Mouse (Mus musculus): ENCODE measurements at regions not wholly inside any gene's neighbourhood (a gene's known extent, or its start where the extent isn't known, plus 50 kb on each side); places are given as distances from the start of the nearest gene placed in this dataset.

- ATAC-seq (replicated peaks; ENCODE audit: poor library complexity, severe bottlenecking), result no peak
Observed at GRCm38 (mm10) chr3:61247344-61247743, 114.1 kb upstream of the Rap2b start.

GRCm38 (mm10) chr3:61255232-61255631 lies 106.2 kb upstream of the Rap2b start:
- ATAC-seq (replicated peaks; ENCODE audit: poor library complexity, severe bottlenecking), result no peak

DNA sequence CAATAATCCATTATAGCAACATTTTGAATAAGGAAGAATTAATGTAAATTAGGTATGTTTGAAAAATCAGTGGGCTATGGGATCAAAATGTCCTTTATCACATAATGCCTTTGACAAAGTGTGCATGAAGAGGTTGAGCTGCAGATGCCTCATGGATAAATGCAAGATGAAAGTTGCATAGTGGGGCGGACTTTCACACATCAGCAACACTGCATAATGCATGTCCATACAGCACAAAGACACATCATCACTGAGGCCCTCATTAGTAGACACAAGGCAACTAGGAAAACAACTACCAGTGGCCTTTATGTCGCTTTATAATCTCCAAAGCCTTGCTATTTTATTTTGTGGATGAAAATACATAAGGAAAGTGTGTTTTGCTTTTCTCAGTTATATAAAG lies 105.8 kb upstream of the Rap2b start:
- ATAC-seq (replicated peaks; ENCODE audit: poor library complexity, severe bottlenecking), result no peak

DNA sequence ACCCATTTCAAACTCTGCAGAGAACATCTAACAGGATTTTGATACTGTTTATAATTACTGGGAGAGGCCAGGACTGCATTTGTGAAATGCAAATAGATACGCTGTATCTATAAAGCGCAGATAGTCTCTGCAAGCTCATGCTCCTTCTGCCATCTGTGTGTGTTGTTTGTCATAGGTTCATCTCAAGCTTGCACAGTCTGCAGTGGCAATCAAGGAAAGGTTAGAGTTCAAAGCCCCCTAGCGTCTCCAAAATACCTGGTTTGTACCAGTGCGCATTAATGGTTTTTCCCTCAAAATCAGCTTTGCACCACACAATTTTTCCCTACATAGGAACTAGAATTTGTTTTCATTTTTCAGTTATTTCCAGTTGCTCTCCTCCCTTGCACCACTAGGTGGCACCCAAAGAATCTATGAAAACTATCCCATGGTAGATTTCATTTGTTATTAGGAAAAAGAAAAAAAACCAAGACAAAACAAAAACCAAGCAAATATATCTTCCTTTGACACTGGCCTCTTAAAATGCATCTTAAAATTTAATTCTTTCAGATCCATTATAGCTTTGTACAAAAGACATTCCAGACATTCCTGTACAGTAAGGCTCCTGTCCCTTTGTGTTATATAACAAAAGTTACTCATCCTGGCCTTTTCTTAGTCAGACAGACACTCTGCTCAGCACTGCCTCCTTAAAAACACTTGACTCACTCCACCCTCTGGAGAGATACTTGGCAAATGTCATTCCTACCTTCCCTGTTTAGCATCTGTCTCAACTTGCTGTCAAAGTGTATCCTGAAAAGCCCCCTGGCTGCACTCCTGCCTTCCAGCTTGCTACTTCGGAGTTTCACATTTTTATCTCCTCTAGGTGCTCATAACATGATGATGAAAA lies 92.7 kb upstream of the Rap2b start:
- peak; percentile 59 for ATAC-seq (replicated peaks; ENCODE audit: poor library complexity, severe bottlenecking)

GRCm38 (mm10) chr3:61285924-61286520 lies 75.4 kb upstream of the Rap2b start:
- no peak for ATAC-seq (replicated peaks; ENCODE audit: poor library complexity, severe bottlenecking)

DNA sequence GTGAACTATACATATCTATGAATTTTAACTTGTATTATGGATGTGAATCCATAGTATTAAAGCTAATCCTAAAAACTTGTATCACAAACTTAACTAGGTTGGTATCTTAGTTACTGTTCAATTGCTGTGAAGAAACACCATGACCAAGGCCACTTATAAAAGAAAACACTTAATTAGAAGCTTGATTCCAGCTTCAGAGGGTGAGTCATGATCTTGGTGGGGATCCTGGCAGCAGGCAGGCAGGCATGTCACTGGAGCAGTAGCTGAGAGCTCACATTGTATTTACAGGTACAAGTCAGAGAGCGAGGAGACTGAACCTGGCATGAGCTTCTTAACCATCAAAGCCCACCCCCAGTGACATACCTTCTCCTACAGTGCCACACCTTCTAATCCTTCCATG lies 73.2 kb upstream of the Rap2b start:
- ATAC-seq (replicated peaks; ENCODE audit: poor library complexity, severe bottlenecking), result no peak

GRCm38 (mm10) chr3:61294855-61295254 lies 66.6 kb upstream of the Rap2b start:
- peak; percentile 92 for ATAC-seq (replicated peaks; ENCODE audit: poor library complexity, severe bottlenecking)

- no peak for ATAC-seq (replicated peaks; ENCODE audit: poor library complexity, severe bottlenecking)
Observed at GRCm38 (mm10) chr3:61297290-61297689, 64.1 kb upstream of the Rap2b start.

DNA sequence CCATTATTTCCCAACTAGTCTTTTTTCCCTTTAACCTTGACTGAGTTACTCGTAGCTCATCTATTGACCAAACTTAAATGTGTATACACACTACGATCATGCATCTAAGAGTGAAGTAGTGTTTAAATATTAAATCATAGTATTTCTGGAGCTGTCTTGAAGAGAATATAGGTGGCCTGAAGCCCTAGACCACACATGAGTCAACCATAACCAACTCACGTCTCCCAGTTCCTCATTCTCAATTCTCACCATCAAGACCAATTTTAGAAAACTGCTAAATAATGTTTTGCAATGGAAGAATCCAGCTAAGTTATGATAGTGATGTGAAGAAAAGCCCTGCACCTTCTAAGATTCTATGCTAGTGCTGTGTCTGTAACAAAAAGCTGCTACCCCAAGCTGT lies 59.2 kb upstream of the Rap2b start:
- peak; percentile 97 for ATAC-seq (replicated peaks; ENCODE audit: poor library complexity, severe bottlenecking)

DNA sequence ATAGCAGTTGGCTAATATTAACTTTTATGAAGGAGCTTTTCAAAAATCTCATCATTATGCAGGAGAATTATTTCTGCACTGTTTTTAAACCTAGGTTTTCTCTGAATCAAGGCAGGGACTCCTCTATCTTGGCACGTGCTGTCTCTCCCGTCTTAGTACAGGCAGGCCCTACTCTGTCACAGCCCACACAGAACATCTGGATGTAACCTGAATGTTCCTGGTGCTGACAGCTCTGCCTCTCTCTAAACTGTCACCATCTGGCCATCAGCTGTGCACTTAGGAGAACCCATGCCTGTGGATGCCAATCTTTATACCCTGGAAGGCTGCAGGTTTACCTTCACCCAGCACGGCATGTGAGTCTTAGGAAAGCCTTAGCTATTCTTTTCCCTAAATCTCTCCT lies 58.0 kb upstream of the Rap2b start:
- ATAC-seq (replicated peaks; ENCODE audit: poor library complexity, severe bottlenecking), result no peak

DNA sequence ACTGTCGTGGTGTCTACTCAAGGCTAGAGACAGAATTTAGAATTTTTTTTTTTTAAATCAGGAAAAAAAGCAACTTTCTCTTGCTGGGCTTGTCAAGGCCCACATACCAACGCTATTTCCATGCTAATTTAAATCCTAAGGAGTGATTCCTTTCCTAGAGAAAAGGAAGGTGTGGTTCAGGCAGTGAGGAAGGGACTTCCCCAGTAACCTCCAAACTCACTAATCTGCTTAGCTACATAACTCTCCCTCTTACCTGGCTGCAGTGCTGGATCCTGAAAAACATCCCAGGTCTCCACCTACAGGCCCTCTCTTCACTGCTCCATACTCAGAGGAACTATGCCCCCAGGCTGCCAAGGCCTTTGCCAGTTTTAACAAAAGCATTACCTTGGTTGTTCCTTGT lies 55.1 kb upstream of the Rap2b start:
- no peak for ATAC-seq (replicated peaks; ENCODE audit: poor library complexity, severe bottlenecking)

DNA sequence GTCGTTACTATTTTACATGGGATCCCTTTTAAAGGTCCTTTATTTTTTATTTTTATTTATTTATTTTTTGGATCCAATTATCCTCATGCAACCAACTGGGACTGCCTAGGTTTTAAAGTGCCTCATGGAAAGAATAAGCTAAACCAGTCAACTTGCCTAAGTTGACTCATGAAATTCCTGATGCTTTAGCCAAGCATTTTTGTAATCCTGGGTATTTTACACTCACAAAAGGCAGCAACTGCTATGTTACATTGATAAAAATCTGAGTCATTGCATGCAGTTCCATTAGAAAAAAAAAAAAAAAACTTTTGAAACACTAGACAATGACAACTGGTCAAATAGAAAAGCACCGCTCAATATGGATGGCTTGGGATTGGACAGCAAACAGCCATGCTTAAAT lies 52.7 kb upstream of the Rap2b start:
- ATAC-seq (replicated peaks; ENCODE audit: poor library complexity, severe bottlenecking), result 0 out of 2 replicates have a peak, but pooled peaks have one; percentile 25

- peak; percentile 84 for ATAC-seq (replicated peaks; ENCODE audit: poor library complexity, severe bottlenecking)
Observed at GRCm38 (mm10) chr3:61309197-61309596, 52.2 kb upstream of the Rap2b start.

Data from granulocyte monocyte progenitor cell, adult 5-6 weeks (primary cell).